Mouse (Mus musculus): Measurements from ENCODE around the gene Samd14.
"Not testable (repeated sequence)": the region's sequence is repeated elsewhere in the genome, so short reads cannot be mapped to it uniquely, and the experiment has no call there.

Samd14 gene

DNA sequence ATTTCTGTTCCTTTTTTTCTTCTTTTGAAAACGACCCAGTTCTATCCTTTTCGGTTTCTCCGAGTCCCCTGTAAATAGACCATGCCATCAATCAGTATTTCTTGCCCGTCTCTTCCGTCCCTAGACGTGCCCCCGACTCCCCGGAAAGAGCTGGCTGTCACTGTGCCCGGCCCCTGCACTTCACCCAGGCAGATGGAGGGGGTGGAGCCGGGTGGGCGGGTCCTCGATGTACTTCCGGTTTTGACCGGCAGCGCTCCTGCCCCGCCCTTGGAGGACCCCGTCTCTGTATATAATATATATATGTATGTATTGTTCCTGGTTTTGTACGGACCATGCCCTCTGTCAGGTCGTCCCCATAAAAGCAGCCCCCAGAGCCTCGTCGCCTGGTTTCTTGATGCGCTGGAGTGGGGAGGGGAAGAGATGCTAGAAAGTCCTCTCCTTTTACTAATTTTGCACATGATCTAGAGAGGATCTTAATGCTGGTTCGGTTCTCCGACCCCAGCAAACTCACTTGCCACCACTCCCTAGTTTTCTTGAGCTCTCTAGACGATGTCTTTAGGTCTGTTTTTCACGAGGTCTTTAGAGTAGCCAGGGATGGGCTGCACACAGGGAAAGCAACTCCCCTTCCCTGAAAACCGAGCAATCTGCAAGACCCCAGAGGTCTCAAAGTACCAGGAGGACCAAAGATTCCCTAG lies 3.0 kb upstream of the Samd14 start:
- peak; percentile 90 for DNase-seq

GRCm38 (mm10) chr11:95007418-95007817 lies 2.3 kb upstream of the Samd14 start:
- no peak for DNase-seq

DNA sequence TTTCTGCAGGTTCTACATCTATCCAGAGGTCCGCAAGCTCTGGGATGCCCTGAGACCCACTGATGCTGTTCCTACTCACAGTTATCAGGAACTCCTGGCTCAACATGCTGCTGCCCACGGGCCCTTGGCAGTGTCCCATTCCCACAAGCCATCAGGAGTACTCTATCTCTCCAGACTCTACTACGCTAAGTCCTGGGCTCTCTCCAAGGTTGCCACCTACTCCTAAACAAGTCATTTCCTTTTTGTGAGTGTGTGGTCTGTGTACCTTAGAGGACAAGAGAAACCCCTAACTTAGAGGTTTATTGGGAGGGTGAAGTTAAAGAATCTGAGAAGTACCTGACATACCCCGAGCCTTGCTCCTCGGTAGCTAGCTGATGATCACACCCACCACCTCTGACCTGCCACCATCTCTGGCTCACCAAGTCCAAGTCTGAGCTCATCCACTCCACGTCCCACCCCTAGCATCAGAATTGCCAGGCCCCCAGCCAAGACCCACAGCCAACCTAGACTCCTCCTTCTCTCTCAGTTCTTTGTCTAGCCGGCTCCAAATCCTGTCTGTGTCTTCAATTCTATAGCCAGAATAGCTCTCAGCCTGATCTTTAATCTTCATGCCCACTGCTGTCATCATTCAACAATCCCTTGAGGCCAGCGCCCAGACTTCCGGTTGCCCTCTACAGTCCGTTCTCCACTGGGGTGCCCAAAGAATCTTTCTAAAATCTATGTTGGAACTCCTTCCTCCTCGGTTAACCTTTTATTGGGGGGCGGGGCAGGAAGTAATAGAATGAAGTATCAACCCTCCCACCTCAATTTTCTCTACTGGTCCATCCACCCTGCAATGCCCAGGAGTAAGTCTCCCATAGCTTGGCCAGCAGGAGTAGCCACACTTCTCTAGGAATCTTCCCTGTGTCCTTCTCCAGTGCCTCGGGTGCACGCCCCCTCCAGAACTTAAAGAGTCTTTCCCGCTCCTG lies 734 bp upstream of the Samd14 start:
- no peak for DNase-seq

DNA sequence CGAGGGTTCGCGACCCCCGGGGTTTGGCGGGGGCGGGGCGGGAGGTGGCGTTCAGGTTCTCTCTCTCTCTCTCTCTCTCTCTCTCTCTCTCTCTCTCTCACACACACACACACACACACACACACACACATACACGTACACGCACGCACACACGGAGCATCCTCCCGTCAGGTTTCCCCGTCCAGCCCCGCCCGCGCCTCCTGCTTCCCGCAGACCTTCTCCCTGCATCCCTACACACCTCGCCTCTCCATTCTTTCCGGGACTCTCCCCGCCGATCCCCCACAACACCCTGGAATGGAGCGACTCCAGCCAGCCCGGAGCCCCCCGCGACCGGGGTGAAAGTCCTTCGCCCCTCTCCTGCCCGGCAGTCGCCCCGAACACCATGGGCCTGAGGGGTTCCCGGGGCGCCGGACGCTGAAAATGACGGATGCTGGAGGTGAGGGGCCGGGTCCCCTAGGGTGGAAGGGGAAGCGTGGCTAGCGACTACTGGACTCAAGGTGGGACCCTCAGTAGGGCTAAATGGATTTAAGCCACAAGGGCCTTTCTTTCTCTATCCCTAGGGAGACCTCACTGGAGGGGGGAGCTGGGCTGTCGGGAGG lies 561 bp downstream of the Samd14 start:
- no peak for DNase-seq

- DNase-seq = not testable (repeated sequence)
These were observed 1.2 kb downstream of the Samd14 start for GRCm38 (mm10) chr11:95010841-95011403.

DNA sequence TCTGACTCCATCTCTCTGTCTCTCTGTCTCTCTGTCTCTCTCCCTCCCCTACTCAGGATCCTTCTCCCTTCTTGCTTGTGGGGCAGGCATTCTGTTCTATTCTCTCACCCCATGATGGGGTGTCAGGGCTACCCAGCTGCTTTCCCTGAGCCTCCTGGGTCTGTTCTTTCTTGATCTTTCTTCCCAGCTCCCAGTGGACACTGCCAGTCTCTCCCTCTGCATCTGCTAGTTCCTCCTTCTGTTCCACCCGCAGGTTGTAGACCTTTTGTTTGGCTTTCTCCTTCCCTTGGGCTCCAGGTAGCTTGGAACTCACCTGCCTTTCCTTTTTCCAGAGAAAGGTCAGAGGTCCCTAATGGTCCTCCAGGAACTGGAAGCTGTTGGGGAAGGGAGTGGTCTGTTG lies 1.7 kb downstream of the Samd14 start:
- DNase-seq = no peak

DNA sequence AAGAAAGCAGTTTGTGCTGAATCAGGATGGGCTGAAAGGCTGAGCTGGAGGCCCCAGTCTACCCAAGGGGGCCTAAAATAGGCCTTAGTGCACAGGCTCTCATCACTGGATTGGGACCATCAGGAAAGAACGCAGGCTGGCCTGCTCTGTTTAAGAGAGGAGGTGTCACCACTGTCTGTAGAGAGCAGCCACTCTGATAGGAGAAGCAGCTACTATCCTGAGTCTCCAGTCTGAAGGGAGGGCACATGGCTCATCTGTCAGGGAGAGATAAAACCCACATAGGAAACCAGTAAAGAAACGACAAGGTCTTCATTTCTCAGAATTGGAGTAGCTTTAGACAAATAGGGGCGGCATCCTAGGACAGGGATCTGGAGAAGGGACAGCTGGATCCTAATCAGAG lies 2.4 kb downstream of the Samd14 start:
- no peak for DNase-seq

DNA sequence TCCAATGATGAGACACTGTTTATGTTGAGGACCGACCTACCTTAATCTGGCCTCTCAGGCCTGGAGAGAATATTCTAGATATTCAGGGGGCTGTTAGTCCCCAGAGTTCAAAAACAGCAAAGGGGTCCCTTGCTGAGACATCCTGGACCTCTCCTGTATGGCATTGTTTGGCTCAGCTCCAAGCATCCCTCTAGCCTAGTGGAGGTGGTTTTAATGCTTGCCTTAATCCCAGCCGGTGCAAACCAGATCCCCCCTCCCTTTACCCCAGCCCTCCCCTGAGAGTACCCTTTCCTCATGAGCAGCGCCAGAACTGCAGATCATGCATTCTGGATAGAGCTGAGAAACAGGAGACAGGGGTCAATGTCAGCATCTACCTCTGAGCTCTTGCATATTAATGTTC lies 2.8 kb downstream of the Samd14 start:
- DNase-seq = no peak

- no peak for DNase-seq
These were observed 5.8 kb downstream of the Samd14 start for GRCm38 (mm10) chr11:95015484-95015883.

DNA sequence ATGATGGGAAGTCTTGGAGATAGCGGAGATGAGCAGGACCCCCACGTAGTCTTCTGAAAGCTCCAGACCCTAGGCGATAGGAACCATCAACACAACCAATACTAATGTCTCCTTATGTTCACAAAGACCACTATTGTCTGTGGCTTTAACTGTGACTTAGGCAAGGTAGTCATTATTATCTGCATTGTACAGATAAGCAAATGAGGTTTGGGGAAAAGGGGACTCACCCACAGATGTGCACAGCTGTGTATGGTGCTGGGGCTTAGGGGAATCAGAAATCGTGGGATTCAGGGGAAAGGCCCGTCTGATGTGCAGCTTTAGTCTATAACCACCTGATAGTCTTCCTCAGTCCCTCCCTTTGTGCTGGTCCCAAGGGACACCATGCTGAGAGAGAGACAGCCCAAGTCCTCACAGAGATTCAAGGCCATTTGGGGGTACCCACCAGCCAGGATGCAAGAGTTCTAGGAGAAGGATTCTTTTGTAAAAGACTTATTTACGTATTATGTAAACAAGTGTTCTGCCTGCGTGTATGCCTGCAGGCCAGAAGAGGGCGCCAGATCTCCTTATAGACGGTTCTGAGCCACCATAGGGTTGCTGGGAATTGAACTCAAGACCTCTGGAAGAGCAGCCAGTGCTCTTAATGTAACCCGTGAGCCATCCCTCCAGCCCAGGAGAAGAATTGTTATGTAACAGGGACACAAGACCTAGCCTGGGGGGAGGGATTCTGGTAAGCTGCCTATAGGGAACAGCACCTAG lies 12.7 kb downstream of the Samd14 start:
- no peak for DNase-seq

- DNase-seq = no peak
These were observed 13.8 kb downstream of the Samd14 start for GRCm38 (mm10) chr11:95023481-95023880.

GRCm38 (mm10) chr11:95024439-95025184 lies 14.9 kb downstream of the Samd14 start:
- DNase-seq = no peak

- DNase-seq = peak; percentile 38
These were observed 15.7 kb downstream of the Samd14 start for GRCm38 (mm10) chr11:95025227-95026012.

DNA sequence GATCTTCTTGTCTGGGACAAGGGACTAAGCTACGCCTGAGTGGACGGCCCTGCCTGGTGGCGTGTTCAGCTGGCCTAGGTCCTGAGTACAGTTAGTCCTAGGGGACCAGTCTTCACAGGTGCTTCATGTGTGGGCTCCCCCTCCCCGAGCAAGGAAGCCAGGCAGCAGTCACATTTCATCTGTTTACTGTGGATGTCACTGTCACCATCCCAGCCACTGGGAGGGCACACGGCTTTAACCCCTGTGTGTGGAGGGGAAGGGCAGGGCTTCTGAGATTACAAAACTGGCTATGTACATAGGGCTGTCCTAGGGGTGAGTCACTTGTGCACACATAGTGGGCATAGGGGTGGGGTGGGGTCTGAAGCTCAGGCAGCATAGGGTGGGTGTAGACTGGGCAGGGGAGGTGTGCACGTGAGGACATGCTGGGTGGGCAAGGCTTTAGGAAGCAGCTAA lies 16.4 kb downstream of the Samd14 start:
- DNase-seq = no peak

- no peak for DNase-seq
These were observed 17.2 kb downstream of the Samd14 start for GRCm38 (mm10) chr11:95026849-95027248.

GRCm38 (mm10) chr11:95027850-95028470 lies 18.3 kb downstream of the Samd14 start:
- no peak for DNase-seq

DNA sequence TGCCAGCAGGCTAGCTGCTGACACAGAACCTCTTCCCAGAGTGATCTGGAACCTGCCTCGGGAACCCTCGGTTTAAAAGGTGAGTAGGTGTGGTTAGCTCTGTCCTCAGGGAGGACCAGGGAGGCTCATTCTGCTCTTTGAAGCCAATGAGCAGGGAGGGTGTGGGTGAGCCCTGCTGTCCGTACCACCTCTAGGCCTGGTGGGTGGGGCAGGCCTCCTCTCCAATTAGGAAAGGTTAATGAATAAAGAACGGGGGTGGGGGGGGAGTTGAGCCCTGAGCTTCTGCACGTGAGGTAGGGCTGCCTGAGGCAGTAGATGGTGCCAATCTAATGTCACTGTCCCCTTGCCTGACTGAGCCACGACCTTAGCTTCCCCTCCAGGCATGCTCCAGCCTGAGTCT lies 23.3 kb downstream of the Samd14 start:
- no peak for DNase-seq

GRCm38 (mm10) chr11:95033617-95034016 lies 23.9 kb downstream of the Samd14 start:
- no peak for DNase-seq

DNA sequence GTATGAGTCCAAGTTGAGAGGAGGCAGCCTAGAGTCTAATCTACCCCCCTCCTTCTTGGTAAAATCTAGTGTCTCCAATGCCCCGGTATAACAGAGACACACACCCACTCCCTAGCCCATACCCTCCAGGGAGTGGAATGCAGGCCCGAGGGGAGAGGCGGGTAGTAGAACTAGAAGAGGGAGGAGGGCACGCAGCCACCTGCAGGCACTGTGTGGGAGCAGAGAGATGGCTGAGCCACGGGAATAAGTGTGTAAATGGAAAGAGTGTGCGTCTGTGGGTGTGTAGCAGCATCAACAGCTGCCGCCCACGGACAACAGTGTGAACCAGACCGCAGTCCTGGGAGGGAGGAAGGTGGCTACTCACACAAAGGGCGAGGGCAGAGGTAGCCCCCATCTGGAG lies 25.2 kb downstream of the Samd14 start:
- no peak for DNase-seq

- no peak for DNase-seq
These were observed 26.8 kb downstream of the Samd14 start for GRCm38 (mm10) chr11:95036521-95036920.
